Mouse (Mus musculus): ENCODE measurements around the gene Loxl3. TPM values are rescaled to one million over a fixed set of nuclear protein-coding genes. Genes with fewer than 3 reads are reported as not detected.

The Loxl3 gene
- polyA plus RNA-seq (2014; fragmentation: Illumina TruSeq; extraction: RNeasy Lipid Tissue Mini Kit (QIAGEN cat#74804); ENCODE audit: low replicate concordance), result 0.45 TPM

GRCm38 (mm10) chr6:83033249-83034185, at the start of gene Loxl3, which contains the start of gene Dok1:
Gene Loxl3 (plus strand): TSS chr6:83034173.
Gene Dok1 (minus strand): TSS chr6:83033471.

GRCm38 (mm10) chr6:83054074-83054851, 20.3 kb downstream of the Loxl3 start, which contains the start of gene Aup1:
Gene Aup1 (plus strand): TSS chr6:83054521.

GRCm38 (mm10) chr6:83054871-83055431, 21.0 kb downstream of the Loxl3 start, which contains the start of gene Htra2:
Gene Htra2 (minus strand): TSS chr6:83055273.

GRCm38 (mm10) chr6:83057790-83058189, 23.8 kb downstream of the Loxl3 start, which contains the start of gene Dqx1:
Gene Dqx1 (plus strand): TSS chr6:83057844.

GRCm38 (mm10) chr6:83070247-83070310, 36.1 kb downstream of the Loxl3 start, which contains the start of gene Tlx2:
Gene Tlx2 (minus strand): TSS chr6:83070293.

DNA sequence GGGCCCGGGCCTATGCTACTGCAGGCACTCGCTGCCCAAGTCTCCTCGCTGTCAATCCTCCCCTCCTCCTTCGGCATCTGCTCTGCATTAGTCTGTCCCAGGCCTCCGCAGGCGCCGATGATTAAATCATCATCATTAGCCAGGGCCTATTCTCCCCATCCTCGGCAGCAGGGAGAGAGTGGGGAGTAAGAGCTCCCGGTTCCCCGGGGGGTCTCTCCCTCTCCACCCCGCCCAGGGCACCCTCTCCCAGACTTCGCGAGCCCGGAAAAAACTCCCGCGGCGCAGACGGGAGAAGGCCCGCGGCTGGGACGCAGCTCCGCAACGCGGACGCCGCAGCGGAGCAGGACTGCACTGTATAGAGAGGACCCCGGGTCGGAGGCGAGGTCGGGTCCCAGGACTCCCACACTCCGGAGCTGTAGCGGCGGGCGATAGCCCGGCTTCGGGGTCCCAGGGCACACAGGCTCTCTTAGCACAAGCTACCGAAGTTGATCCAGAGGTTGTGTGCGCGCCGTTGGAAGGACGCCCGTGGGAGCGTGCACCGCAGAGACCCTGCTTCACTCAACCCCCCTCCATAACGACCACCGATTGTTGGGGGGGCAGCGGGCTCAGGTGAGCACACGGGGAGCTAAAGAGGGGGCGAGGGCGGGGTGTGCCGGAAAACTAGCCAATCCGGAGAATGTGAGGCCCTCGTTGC, 43.8 kb downstream of the Loxl3 start, which contains the start of gene Pcgf1:
Gene Pcgf1 (plus strand): TSS at position 240 of the 694 bp plus-strand sequence.

DNA sequence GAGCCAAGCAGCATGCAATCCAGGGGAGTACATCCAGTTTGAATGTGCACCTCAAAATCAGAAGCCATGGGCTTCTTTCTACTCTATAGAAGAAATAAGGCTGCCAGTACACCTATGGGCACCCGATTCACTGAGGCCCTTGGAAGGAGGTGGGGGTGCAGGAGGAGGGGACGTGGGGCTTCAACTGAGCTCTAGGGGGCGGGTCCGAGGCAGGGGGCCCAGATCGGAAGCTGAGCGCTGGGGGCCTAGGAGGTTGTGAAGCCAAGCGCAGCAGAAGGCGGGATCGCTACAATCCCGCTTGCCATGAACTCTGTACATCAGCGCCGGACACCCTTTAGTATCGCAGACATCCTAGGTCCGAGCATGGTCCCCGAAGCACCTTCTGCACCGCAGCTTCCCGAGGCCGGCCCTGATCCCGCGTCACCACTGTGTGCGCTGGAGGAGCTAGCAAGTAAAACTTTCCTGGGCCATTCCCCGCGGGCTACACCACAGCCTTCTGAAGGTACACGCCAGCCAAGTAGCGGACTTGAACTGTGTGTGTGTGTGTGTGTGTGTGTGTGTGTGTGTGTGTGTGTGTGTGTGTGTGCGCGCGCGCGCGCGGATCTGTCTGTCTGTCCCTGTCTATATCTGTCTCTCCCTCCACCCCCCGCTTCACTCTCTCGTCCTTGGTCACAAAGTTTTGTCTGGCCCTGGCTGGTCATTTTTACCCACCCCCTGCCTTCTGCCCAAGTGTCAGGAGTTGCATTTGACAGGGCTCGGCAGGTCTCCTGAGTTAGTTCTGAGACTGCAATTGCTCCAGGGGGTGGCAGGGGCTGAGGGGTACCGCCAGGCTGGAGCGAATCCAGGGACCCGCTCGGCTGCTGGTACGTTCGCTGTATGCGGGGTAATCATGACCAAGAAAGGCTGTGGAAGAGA, 52.4 kb downstream of the Loxl3 start, which contains the start of gene Lbx2:
Gene Lbx2 (plus strand): TSS at position 247 of the 915 bp plus-strand sequence.

DNA sequence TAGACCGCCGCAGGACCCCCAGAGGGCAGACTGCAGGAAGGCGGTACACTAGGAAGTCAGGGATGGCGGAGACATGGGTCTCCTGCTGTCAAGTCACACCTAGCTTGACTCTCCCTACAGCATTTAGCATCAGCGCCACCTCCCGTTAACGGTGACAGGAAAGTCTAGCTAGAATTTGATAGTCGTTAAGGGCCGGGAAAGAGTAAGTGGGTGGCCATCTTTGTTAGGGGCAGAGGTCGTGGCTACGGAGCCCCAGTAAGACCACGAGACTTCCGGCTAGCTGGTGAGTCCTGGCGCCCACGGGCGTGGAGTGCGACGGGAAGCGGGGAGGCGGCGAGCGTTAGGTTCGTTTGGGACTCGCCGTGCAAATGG, 67.3 kb downstream of the Loxl3 start, which contains the start of the genes Ccdc142 and Gm42688:
Gene Ccdc142 (plus strand): TSS at position 286 of the 372 bp plus-strand sequence.
Gene Gm42688 (plus strand): TSS at position 302 of the 372 bp plus-strand sequence.

Other genes starting within 250 kb of the Loxl3 start
- 0.11 TPM for gene Sema4f, start 94.4 kb upstream of the Loxl3 start, polyA plus RNA-seq (2014; fragmentation: Illumina TruSeq; extraction: RNeasy Lipid Tissue Mini Kit (QIAGEN cat#74804); ENCODE audit: low replicate concordance)
- not detected for gene M1ap, start 87.3 kb upstream of the Loxl3 start, polyA plus RNA-seq (2014; fragmentation: Illumina TruSeq; extraction: RNeasy Lipid Tissue Mini Kit (QIAGEN cat#74804); ENCODE audit: low replicate concordance)
- gene Dok1, start 702 bp upstream of the Loxl3 start, polyA plus RNA-seq (2014; fragmentation: Illumina TruSeq; extraction: RNeasy Lipid Tissue Mini Kit (QIAGEN cat#74804); ENCODE audit: low replicate concordance), result not detected
- 11.1 TPM for gene Aup1, start 20.3 kb downstream of the Loxl3 start, polyA plus RNA-seq (2014; fragmentation: Illumina TruSeq; extraction: RNeasy Lipid Tissue Mini Kit (QIAGEN cat#74804); ENCODE audit: low replicate concordance)
- 2.1 TPM for gene Htra2, start 21.1 kb downstream of the Loxl3 start, polyA plus RNA-seq (2014; fragmentation: Illumina TruSeq; extraction: RNeasy Lipid Tissue Mini Kit (QIAGEN cat#74804); ENCODE audit: low replicate concordance)
- 1.6 TPM for gene Dqx1, start 23.7 kb downstream of the Loxl3 start, polyA plus RNA-seq (2014; fragmentation: Illumina TruSeq; extraction: RNeasy Lipid Tissue Mini Kit (QIAGEN cat#74804); ENCODE audit: low replicate concordance)
- gene Tlx2, start 36.1 kb downstream of the Loxl3 start, polyA plus RNA-seq (2014; fragmentation: Illumina TruSeq; extraction: RNeasy Lipid Tissue Mini Kit (QIAGEN cat#74804); ENCODE audit: low replicate concordance), result not detected
- gene Pcgf1, start 43.7 kb downstream of the Loxl3 start, polyA plus RNA-seq (2014; fragmentation: Illumina TruSeq; extraction: RNeasy Lipid Tissue Mini Kit (QIAGEN cat#74804); ENCODE audit: low replicate concordance), result 1.4 TPM
- gene Lbx2, start 52.2 kb downstream of the Loxl3 start, polyA plus RNA-seq (2014; fragmentation: Illumina TruSeq; extraction: RNeasy Lipid Tissue Mini Kit (QIAGEN cat#74804); ENCODE audit: low replicate concordance), result not detected
- not detected for gene Ccdc142, start 67.4 kb downstream of the Loxl3 start, polyA plus RNA-seq (2014; fragmentation: Illumina TruSeq; extraction: RNeasy Lipid Tissue Mini Kit (QIAGEN cat#74804); ENCODE audit: low replicate concordance)
- 2.8 TPM for gene Gm42688, start 67.4 kb downstream of the Loxl3 start, polyA plus RNA-seq (2014; fragmentation: Illumina TruSeq; extraction: RNeasy Lipid Tissue Mini Kit (QIAGEN cat#74804); ENCODE audit: low replicate concordance)
- 26.2 TPM for gene Mrpl53, start 74.9 kb downstream of the Loxl3 start, polyA plus RNA-seq (2014; fragmentation: Illumina TruSeq; extraction: RNeasy Lipid Tissue Mini Kit (QIAGEN cat#74804); ENCODE audit: low replicate concordance)
- gene Mogs, start 81.3 kb downstream of the Loxl3 start, polyA plus RNA-seq (2014; fragmentation: Illumina TruSeq; extraction: RNeasy Lipid Tissue Mini Kit (QIAGEN cat#74804); ENCODE audit: low replicate concordance), result 1.9 TPM
- gene Wbp1, start 87.4 kb downstream of the Loxl3 start, polyA plus RNA-seq (2014; fragmentation: Illumina TruSeq; extraction: RNeasy Lipid Tissue Mini Kit (QIAGEN cat#74804); ENCODE audit: low replicate concordance), result 8.2 TPM
- gene Ino80b, start 91.3 kb downstream of the Loxl3 start, polyA plus RNA-seq (2014; fragmentation: Illumina TruSeq; extraction: RNeasy Lipid Tissue Mini Kit (QIAGEN cat#74804); ENCODE audit: low replicate concordance), result not detected
- not detected for gene Rtkn, start 101.3 kb downstream of the Loxl3 start, polyA plus RNA-seq (2014; fragmentation: Illumina TruSeq; extraction: RNeasy Lipid Tissue Mini Kit (QIAGEN cat#74804); ENCODE audit: low replicate concordance)
- gene Wdr54, start 122.2 kb downstream of the Loxl3 start, polyA plus RNA-seq (2014; fragmentation: Illumina TruSeq; extraction: RNeasy Lipid Tissue Mini Kit (QIAGEN cat#74804); ENCODE audit: low replicate concordance), result not detected
- gene 1700003E16Rik, start 122.2 kb downstream of the Loxl3 start, polyA plus RNA-seq (2014; fragmentation: Illumina TruSeq; extraction: RNeasy Lipid Tissue Mini Kit (QIAGEN cat#74804); ENCODE audit: low replicate concordance), result not detected
- 9.4 TPM for gene Dctn1, start 131.7 kb downstream of the Loxl3 start, polyA plus RNA-seq (2014; fragmentation: Illumina TruSeq; extraction: RNeasy Lipid Tissue Mini Kit (QIAGEN cat#74804); ENCODE audit: low replicate concordance)
- gene Slc4a5, start 185.7 kb downstream of the Loxl3 start, polyA plus RNA-seq (2014; fragmentation: Illumina TruSeq; extraction: RNeasy Lipid Tissue Mini Kit (QIAGEN cat#74804); ENCODE audit: low replicate concordance), result 11.4 TPM